Mouse (Mus musculus): ENCODE results near the gene Tmem151a.

- no peak for TF ChIP-seq CTCF (IDR thresholded peaks at IDR 0.05; ENCODE audit: borderline replicate concordance, insufficient read depth, low read length)
- TF ChIP-seq POLR2A (IDR thresholded peaks at IDR 0.05; ENCODE audit: low read depth, low read length) = no peak
Observed at GRCm38 (mm10) chr19:5089324-5089723, 4.0 kb upstream of the Tmem151a start.

All from embryonic fibroblast, embryonic 13.5 days (primary cell).